ENCODE assay signal across 8 mouse cellular contexts in genomic region chr5:137787151-137787928, GRCm38 (mm10). TPM values are rescaled to one million over a fixed set of nuclear protein-coding genes. Genes with fewer than 3 reads are reported as not detected.
DNase-seq lines count a peak whose midpoint lies in the region; ATAC-seq lines count a peak whose summit lies in the region.

Gene Mepce (minus strand): TSS chr5:137787655.
Gene Zcwpw1 (plus strand): TSS chr5:137787798.

- intact Hi-C loops in left cerebral cortex, postnatal 10 days (cut with DNase I) = no loop called here

- DNase-seq in adipocyte (ENCODE audit: low spot score) = peak; percentile 94
- peak; percentile 98 for DNase-seq in embryo, embryonic 10 days (ENCODE audit: low spot score)
- DNase-seq in gastrocnemius, postnatal 10 days = peak; percentile 97
- DNase-seq in left cerebral cortex, postnatal 10 days (ENCODE audit: extremely low spot score in 1 of 2, low spot score in 2 of 2) = peak; percentile 95
- peak; percentile 95 for DNase-seq in right cerebral cortex, postnatal 25 days
- DNase-seq in urinary bladder, postnatal 4 days (ENCODE audit: low spot score in 2 of 2) = peak; percentile 95 to 96

- peak; percentile 66 for ATAC-seq in inflammation-experienced regulatory T-cells, adult 6 months
- peak; percentile 71 for ATAC-seq in megakaryocyte-erythroid progenitor cell, adult 5-6 weeks (replicated peaks; ENCODE audit: low FRiP score, low TSS enrichment, poor library complexity, severe bottlenecking)

RNA-seq across cellular contexts. Expression of gene Mepce, which starts in this region (rescaled TPM):
- total RNA-seq in gastrocnemius, postnatal 10 days (2021) = 10 to 100 TPM; 22.4 to 22.8 TPM
- polyA plus RNA-seq in inflammation-experienced regulatory T-cells, adult 6 months (2017; shearing (Covaris generic)) = 10 to 100 TPM; 13.1 to 32.7 (median 29.8) TPM
- 10 to 100 TPM; 30.1 to 35.3 TPM for total RNA-seq in left cerebral cortex, postnatal 10 days (2021)
- total RNA-seq in megakaryocyte-erythroid progenitor cell, adult 5-6 weeks (2014; fragmentation: Nextera tagmentation) = 59.2 and 84.0 TPM in 2 replicates
- total RNA-seq in megakaryocyte-erythroid progenitor cell, adult 5-6 weeks (2017) = 22.0 and 26.7 TPM in 2 replicates

RNA-seq across cellular contexts. Expression of gene Zcwpw1, which starts in this region (rescaled TPM):
- 1 to 10 TPM; 2.0 to 3.1 TPM for total RNA-seq in gastrocnemius, postnatal 10 days (2021)
- 10 to 100 TPM in 2 of 3 experiments, 1 to 10 TPM in 1; 4.7 to 12.0 (median 11.0) TPM for polyA plus RNA-seq in inflammation-experienced regulatory T-cells, adult 6 months (2017; shearing (Covaris generic))
- total RNA-seq in left cerebral cortex, postnatal 10 days (2021) = 1 to 10 TPM; 5.7 to 6.0 TPM
- total RNA-seq in megakaryocyte-erythroid progenitor cell, adult 5-6 weeks (2014; fragmentation: Nextera tagmentation) = 4.2 and 5.5 TPM in 2 replicates
- total RNA-seq in megakaryocyte-erythroid progenitor cell, adult 5-6 weeks (2017) = 7.8 and 18.7 TPM in 2 replicates

Comparison
In these comparisons a context has a peak if more than half of its experiments do, and no peak if none do; other contexts are left out.
1. Peak in every context shown above with its lines: DNase-seq and ATAC-seq.